Mouse (Mus musculus) R1 (cell line): ENCODE data around the gene Lonp1.
A peak's percentile ranks its signal among the peaks of the same experiment; 100 is the strongest.

Experiments used
- DNase-seq: peaks from one replicate; pipeline ENCODE4 v3.0.0-alpha.2; 2018; ENCODE audit warnings: low read depth, low spot score

Gene Lonp1

DNA sequence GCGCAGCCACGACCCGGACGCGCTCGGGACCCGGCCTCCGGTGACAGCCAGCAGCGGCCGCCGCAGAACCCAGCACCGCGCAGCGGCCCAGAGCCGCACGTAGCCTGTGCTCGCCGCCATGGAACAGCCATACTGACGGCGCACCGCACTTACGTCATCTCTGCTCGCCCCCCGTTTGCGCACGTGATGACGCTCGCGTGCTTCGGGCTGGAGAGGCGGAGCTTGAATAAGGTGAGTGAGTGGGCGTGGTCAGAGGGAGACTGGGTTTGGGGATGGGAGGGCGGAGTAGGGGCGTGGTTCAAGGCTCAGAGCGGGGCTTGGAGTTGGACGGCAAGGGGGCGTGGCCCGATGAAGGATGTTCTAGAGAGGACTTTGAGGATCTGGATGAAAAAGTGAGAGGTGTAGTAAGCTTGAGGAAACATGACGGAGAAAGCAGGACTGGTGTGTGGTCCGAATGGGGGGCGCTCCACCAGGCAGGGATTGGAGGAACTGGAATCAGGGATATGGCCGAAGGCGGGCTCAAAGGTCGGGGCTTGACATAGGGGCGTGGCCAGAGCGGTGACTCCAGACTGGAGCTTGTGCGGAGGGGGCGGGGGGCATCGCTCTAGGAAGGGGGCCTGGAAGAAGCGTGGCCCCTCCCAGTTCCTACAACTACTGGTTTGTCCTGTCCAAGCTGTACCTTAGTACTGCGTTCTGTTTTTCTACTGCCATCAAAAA, at the start of gene Lonp1:
TSS of gene Lonp1 (minus strand) at position 134 of the 717 bp plus-strand sequence.
- DNase-seq = peak; percentile 98

DNA sequence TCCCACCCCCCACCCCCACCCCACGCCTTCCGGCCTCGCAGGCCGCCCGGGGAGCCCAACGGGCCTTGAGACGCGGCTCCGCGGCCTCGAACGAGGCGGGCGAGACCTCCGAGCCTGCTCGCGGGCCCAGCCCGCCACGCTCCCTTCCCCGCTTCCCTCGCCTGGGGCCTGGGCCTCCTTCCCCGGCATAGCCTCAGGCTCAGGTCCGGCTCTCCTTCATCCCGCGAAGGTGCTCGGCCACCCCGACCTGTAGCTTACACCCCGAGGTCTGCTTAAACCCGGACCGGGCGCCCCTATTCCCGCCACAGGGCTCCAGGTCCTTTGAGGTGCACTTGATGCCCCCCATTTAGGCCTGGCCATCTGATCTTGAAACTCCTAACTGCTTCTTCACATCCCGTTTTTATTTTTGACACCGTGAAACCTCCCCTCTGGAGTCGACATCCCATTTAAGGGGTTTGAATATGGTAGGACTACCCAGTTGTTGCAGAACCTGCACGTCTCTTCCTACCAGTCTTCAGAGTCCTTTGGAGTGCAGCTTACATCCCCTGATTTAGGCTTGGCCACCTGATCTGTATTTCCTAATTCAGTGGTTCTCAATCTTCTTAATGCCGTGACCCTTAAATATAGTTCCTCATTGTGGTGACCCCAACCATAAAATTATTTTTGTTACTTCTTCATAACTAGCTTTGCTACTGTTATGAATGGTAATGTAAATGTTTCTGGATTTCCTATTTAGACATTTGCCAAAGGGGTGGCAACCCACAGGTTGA, 47.1 kb upstream of the Lonp1 start:
- DNase-seq = no peak

- peak; percentile 99 for DNase-seq
Measured at GRCm38 (mm10) chr17:56672941-56673646, 46.4 kb upstream of the Lonp1 start, which contains the start of gene Ranbp3. Gene Ranbp3, plus strand, starts transcription at chr17:56673294.

GRCm38 (mm10) chr17:56669766-56670165, 43.1 kb upstream of the Lonp1 start:
- DNase-seq = no peak

DNA sequence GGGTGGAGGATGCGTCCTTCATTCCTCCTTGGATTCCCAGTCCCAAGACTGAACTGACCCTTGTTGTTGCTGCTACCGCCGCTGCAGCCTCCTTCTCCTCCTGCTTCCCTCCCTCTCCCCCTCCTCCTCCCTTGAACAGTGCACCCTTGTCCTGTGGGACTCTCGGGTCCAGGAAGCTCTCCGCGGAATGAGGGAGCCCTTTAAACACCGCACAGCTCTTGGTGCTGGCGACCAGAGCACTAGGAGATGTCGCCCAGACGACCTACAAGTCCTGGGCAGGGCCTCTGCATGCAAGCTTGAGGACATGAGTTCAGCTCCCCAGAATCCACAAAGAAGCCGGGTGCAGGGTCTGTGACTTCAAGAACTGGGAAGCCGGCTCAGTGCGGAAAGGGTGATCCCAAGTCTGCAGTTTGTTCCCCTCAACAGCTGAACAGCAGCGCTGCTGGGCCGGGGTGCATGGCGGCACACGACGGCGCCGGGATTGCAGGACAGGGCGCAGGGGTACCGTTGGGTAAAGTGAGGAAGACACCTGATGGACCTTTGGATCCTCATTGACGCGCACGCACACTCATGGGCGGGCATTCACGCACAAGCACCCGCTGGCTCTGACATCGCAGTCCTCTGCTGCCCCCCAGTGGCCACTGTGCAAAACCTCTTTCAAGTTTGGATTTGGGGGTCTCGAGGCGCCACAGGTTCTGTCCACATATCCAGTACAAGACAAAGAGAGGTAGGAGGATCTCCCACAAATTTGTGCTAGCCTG, 41.9 kb upstream of the Lonp1 start:
- peak; percentile 91 for DNase-seq

- no peak for DNase-seq
Measured at GRCm38 (mm10) chr17:56667591-56667990, 40.9 kb upstream of the Lonp1 start.

- no peak for DNase-seq
Measured at GRCm38 (mm10) chr17:56666384-56666783, 39.7 kb upstream of the Lonp1 start.

- peak; percentile 98 for DNase-seq
Measured at GRCm38 (mm10) chr17:56664333-56664732, 37.6 kb upstream of the Lonp1 start.

GRCm38 (mm10) chr17:56663659-56664058, 37.0 kb upstream of the Lonp1 start:
- no peak for DNase-seq

DNA sequence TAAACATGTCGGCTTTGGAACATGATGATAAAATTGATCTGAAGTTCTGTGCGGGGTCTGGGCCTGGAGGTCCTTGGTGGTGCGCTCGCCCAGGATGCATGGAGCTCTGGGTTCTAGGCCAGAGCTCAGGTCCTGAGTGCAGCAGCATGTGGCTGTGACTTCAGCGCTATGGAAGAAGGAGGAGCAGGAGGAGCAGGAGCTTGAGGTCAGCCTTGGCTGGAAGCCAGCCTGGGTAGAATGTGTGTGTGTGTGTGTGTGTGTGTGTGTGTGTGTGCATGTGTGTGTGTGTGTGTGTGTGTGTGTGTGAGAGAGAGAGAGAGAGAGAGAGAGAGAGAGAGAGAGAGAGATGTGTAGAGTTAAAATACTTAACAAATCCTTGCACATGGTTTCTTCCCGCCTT, 29.5 kb upstream of the Lonp1 start:
- DNase-seq = no peak

- no peak for DNase-seq
Measured at GRCm38 (mm10) chr17:56655311-56655710, 28.6 kb upstream of the Lonp1 start.

- no peak for DNase-seq
Measured at GRCm38 (mm10) chr17:56654771-56655170, 28.1 kb upstream of the Lonp1 start.

DNA sequence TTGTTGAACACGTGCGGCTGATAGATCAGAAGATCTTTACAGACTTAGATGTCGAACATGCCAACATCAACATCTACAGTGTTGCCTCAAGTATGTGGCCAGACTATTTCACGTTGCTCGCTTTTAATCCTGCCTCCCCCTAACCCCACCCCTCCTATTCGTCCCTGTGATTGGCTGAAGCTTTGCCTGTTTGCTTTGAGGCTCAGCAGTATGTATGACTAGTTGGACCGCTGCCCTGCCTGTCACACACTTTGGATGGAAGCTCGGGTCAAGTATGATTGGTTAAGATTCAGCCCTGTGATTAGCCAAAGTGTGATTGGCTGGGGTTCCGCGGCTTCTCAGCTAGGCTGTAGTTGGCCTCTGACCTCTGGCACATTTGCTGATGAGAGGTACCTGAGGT, 25.1 kb upstream of the Lonp1 start:
- DNase-seq = peak; percentile 89

DNA sequence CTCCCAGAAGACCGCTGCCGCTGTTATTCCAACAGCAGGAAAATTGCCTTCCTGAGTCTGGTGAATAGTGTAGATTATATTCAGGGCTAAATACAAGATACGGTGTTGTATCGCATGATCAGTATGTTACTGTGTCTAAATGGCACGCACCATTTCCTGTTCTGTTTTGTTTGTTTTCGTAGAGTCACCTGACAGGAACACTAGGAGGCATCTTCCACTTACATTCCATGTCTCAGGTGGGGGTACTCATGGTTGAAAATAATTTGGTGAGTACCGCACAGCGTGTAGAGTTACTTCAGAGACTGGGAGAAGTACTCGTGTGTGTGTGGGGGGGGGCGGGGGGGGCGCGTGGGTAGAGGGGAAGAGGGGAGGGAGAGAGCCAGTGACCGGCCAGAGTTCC, 20.9 kb upstream of the Lonp1 start:
- no peak for DNase-seq

- no peak for DNase-seq
Measured at GRCm38 (mm10) chr17:56643237-56643636, 16.6 kb upstream of the Lonp1 start.

GRCm38 (mm10) chr17:56634023-56634422, 7.3 kb upstream of the Lonp1 start:
- no peak for DNase-seq

- DNase-seq = peak; percentile 95
Measured at GRCm38 (mm10) chr17:56631807-56632206, 5.1 kb upstream of the Lonp1 start.

- DNase-seq = peak; percentile 28
Measured at GRCm38 (mm10) chr17:56629800-56630781, 3.4 kb upstream of the Lonp1 start.

- peak; percentile 86 for DNase-seq
Measured at GRCm38 (mm10) chr17:56627530-56628277, 1.0 kb upstream of the Lonp1 start, which contains the start of gene Catsperd. Gene Catsperd, plus strand, starts transcription at chr17:56628143.
